Mouse (Mus musculus): ENCODE measurements around the gene Simc1.

- TF ChIP-seq CTCF (IDR thresholded peaks at IDR 0.05; ENCODE audit: low read depth), result no peak
- no peak for TF ChIP-seq EP300 (optimal IDR thresholded peaks at IDR 0.05)
These were observed 44.3 kb upstream of the Simc1 start for GRCm38 (mm10) chr13:54459282-54459681.
